Mouse (Mus musculus): ENCODE data around the gene Cacna1i.

Gene Cacna1i

GRCm38 (mm10) chr15:80401387-80401898 is 114.4 kb downstream of the Cacna1i start:
- DNase-seq (ENCODE audit: low read depth, low spot score), result no peak

- DNase-seq (ENCODE audit: low read depth, low spot score), result no peak
Observed at GRCm38 (mm10) chr15:80401980-80402379, 114.9 kb downstream of the Cacna1i start.

GRCm38 (mm10) chr15:80407873-80408272 is 120.8 kb downstream of the Cacna1i start:
- DNase-seq (ENCODE audit: low read depth, low spot score), result no peak

- no peak for DNase-seq (ENCODE audit: low read depth, low spot score)
Observed at GRCm38 (mm10) chr15:80410661-80411060, 123.6 kb downstream of the Cacna1i start.

GRCm38 (mm10) chr15:80413070-80413469 is 126.0 kb downstream of the Cacna1i start:
- no peak for DNase-seq (ENCODE audit: low read depth, low spot score)

GRCm38 (mm10) chr15:80413988-80414721 is 127.1 kb downstream of the Cacna1i start:
- no peak for DNase-seq (ENCODE audit: low read depth, low spot score)

DNA sequence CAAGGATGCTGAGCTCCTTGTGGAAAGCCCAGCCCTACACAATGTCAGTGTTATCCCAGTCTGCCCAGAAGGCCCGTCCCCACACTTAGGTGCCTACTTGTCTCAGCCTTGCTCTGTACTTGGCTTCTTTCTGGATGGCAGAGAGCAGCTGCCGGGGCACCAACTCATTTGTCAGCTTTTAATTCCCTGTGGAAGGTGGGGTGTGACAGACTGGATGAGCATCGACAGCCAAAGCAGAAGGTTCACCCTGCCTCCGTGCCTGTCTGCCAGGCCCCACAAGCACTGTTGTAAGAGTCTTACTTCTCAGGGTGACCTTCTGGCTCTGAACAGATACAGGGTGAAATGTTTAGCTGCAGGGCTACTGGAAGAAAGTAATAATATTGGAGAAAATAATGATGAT is 128.1 kb downstream of the Cacna1i start:
- DNase-seq (ENCODE audit: low read depth, low spot score), result no peak

- DNase-seq (ENCODE audit: low read depth, low spot score), result no peak
Observed at GRCm38 (mm10) chr15:80417066-80417465, 130.0 kb downstream of the Cacna1i start.

GRCm38 (mm10) chr15:80418146-80418545 is 131.1 kb downstream of the Cacna1i start:
- DNase-seq (ENCODE audit: low read depth, low spot score), result no peak

- no peak for DNase-seq (ENCODE audit: low read depth, low spot score)
Observed at GRCm38 (mm10) chr15:80430324-80430723, 143.3 kb downstream of the Cacna1i start.

DNA sequence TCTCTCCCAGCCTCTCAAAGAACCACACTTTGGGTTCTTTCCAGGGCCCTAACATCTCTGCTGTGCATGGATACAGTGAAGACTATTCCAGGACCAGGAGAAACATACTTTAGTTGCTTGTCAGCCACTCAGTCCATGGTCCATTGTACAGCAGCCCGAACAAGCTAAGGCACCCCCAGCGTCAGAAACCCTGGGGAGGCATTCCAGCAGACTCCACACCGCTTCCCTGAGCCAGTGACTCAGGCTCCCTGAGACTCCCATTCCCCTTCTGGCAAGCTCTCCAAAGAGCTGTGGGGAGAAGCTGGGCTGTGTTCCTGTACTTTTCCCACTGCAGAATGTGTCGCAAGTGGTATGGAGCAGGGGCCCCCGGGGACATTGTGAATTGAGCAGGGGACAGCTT is 149.9 kb downstream of the Cacna1i start:
- no peak for DNase-seq (ENCODE audit: low read depth, low spot score)

DNA sequence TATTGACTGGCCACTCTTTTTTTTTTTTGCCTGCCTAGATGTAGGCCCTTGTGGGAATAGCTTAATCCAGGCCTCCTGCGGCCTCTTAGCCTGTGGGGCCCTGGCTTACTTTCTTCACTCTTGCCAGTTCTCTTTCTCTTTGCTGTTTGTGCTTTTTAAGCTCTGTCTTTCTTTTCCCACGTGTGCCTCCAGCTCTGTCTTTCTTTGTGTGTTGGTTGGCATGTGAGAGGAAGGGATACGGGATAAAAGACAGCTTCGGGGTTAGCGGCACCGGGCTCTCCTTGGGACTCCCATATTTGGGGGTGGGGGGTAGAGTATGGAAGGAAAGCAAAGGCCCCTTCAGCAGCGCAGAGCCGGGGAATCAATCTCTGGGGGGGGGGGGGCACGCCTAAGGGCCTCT is 151.0 kb downstream of the Cacna1i start:
- DNase-seq (ENCODE audit: low read depth, low spot score), result no peak

DNA sequence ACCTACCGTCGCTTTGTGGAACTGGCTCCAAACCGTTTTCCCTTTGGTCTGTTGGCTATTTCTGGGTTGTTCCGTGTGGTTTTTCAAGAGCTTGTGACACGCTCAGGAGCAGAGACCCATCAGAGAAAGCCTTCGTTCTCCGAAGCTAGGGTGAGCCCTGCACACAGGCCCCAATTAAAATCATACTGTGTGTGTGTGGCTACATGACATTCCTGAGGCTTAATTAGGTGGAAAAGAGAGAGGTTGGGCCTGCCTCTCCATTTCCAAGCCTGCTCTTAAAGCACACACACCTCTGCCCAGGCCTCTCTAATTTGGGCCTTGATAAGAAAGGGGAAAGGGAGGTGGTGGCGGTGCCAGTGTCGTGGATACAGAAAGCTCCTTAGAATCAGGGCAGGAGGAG is 151.4 kb downstream of the Cacna1i start:
- no peak for DNase-seq (ENCODE audit: low read depth, low spot score)

DNA sequence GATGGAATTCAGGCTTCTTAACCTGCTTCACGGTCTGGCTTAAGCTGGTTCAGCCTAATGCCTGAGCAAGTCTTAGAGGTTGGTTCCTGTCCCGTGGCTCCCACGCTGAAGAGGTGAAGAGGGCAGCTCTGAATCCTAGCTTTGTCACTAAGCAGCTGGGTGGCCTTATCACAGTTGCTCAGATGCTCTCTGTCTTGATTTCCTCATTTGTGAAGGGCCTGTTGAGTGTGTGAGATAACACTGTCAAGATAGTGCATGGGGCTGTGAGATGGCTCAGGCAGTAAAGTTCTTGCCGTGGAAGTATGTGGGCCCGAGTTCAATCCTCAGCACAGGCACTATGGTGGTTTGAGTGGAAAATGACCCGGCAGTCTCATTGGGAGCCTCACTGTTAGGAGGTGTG is 153.2 kb downstream of the Cacna1i start:
- DNase-seq (ENCODE audit: low read depth, low spot score), result no peak

DNA sequence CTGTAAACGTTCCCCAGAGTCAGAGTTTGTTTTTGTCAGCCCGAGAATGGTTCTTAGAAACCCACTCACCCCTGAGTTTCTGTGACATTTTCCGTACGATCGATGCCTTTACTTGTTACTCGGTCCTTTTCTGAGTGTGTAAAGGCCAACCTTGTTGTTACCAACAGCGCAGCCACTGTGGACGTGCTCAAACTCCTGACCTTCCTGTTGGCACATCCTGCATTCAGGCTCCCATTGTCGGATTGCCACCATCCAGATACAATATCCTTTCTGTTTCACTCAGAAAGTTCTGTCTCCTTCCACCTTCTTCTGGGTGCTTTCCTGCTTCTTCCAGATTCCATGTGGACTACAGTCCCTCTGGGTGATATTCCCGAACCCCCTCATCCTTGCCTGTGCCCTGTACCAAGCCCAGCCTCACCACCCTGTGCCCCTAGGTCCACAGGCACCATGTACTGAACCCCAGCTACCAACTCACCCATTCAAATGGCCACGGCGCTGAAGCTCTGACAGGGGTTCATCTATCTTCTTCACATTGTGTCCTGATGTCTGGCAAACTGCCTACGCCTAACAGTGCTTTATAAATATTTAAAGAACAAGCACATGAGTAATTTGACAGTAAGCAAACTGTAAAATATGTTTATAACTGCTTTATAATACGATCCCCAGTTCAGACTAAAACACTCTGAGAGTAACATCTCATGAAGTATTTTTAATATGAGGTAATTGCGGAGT is 159.1 kb downstream of the Cacna1i start:
- no peak for DNase-seq (ENCODE audit: low read depth, low spot score)

Measured in embryo, embryonic 11.5 days (tissue).